Mouse (Mus musculus) midbrain, embryonic 16.5 days (tissue): ENCODE measurements at regions not wholly inside any gene's neighbourhood (a gene's known extent, or its start where the extent isn't known, plus 50 kb on each side); places are given as distances from the start of the nearest gene placed in this dataset.

Experiments
- ATAC-seq: fragments of 200-750 bp; cut with Nextera tagmentation; 2 replicates; pipeline ENCODE4 v1.8.0; 2017; ENCODE audit warnings: moderate TSS enrichment
- H3K27ac ChIP-seq: fragments of 300-500 bp; sonication (generic); 2 replicates; pipeline ENCODE4 v1.5.1; 2014; ENCODE audit warnings: mild to moderate bottlenecking, low read length, mixed read lengths
- H3K27me3 ChIP-seq: fragments of 300-500 bp; sonication (generic); 2 replicates; pipeline ENCODE4 v1.6.1; 2014; ENCODE audit warnings: low read depth, low read length, mixed read lengths; ENCODE audit not compliant: control insufficient read depth, insufficient read depth
- H3K36me3 ChIP-seq: fragments of 300-500 bp; sonication (generic); 2 replicates; pipeline ENCODE4 v1.6.1; 2014; ENCODE audit warnings: mild to moderate bottlenecking, low read length, moderate library complexity, mixed read lengths; ENCODE audit not compliant: control insufficient read depth, insufficient read depth
- H3K4me1 ChIP-seq: fragments of 300-500 bp; sonication (generic); 2 replicates; pipeline ENCODE4 v1.6.1; 2014; ENCODE audit warnings: mild to moderate bottlenecking, low read length, mixed read lengths; ENCODE audit not compliant: control insufficient read depth, insufficient read depth
- H3K4me2 ChIP-seq: fragments of 300-500 bp; sonication (generic); 2 replicates; pipeline ENCODE4 v1.6.1; 2014; ENCODE audit warnings: mild to moderate bottlenecking, low read length, mixed read lengths
- H3K4me3 ChIP-seq: fragments of 300-500 bp; sonication (generic); 2 replicates; pipeline ENCODE4 v1.5.1; 2014; ENCODE audit warnings: low read depth, mild to moderate bottlenecking, low read length, moderate library complexity, mixed read lengths
- H3K9ac ChIP-seq: fragments of 300-500 bp; sonication (generic); 2 replicates; pipeline ENCODE4 v1.6.1; 2014; ENCODE audit warnings: low read depth, low read length, mixed read lengths
- H3K9me3 ChIP-seq: fragments of 300-500 bp; sonication (generic); replicated peaks from 2 replicates; pipeline ENCODE4 v1.6.1; 2014; ENCODE audit warnings: mild to moderate bottlenecking, low read length, mixed read lengths; ENCODE audit not compliant: control insufficient read depth, poor library complexity, severe bottlenecking
- WGBS: fragments of 180-500 bp; shearing (Covaris S2); extraction: QIAGEN DNeasy Blood & Tissue Kit; methylation state at CpG from one replicate; pipeline ENCODE4 v1.1.7; 2014; 5-methylcytosine and 5-hydroxymethylcytosine counted together

DNA sequence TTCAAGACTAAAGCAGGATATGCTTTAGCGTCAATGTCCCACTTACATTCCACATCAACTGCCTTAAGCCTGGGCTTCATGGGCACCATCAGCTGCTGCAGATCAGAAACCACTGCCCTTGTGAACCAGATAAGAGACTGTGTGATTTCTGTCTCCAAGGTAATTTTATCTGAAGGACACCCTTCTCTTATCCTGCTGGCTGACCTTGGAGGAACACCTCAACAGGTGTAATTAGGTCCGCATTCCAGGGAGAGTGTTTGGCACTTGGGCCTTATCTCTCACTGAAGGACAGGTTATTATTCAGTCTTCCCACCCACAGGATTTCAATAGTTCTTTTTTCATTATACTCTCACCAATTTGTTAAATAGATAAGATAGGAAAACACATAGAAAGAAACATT lies 583.1 kb upstream of the Kdm8 start:
- WGBS = 97% methylated on average over 2 of the region's 2 CpGs
- no peak overlapping the region for H3K4me2 ChIP-seq
- ATAC-seq = no peak
- no peaks in the 10 kb centered on the region for H3K4me1 ChIP-seq
- H3K9ac ChIP-seq = no peak overlapping the region
- no peaks in the 10 kb centered on the region for H3K27me3 ChIP-seq
- H3K27ac ChIP-seq = no peak overlapping the region
- no peaks in the 10 kb centered on the region; the same call in 1 of the 2 replicates for H3K36me3 ChIP-seq
- 0 out of 2 replicates have a peak, but pooled peaks cover 6% of the 10 kb centered on the region for H3K9me3 ChIP-seq
- no peak overlapping the region for H3K4me3 ChIP-seq

DNA sequence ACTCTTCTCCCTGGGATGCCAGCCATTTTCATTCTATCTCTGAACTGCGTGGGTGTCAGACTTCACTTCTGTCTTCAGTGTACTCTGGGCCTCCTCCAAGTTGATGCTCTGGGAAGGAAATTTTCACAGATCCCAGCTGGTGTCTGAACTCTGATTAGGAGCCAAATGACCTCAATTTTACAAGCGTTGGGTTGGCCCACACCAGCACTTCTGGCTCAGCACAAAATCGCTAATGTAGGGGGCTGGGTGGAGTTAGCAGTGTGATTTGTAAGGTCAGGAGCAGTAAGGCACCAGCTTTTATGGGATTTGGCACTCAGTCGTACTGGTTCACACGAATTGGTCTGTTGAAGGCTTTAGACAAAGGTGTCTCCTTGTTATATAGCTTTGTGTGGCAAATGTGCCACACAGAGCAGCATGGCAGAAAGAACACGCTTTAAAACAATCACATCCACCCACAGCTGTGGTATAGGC lies 576.3 kb upstream of the Kdm8 start:
- Histone ChIP-seq H3K4me1 (no peaks in the 10 kb centered on the region), H3K27ac (no peak overlapping the region), H3K36me3 (no peaks in the 10 kb centered on the region), H3K27me3 (no peaks in the 10 kb centered on the region), H3K4me2 (no peak overlapping the region), H3K4me3 (no peak overlapping the region), H3K9me3 (no peaks in the 10 kb centered on the region), H3K9ac (no peak overlapping the region)
- WGBS = 57% methylated on average over 6 of the region's 6 CpGs
- no peak for ATAC-seq

DNA sequence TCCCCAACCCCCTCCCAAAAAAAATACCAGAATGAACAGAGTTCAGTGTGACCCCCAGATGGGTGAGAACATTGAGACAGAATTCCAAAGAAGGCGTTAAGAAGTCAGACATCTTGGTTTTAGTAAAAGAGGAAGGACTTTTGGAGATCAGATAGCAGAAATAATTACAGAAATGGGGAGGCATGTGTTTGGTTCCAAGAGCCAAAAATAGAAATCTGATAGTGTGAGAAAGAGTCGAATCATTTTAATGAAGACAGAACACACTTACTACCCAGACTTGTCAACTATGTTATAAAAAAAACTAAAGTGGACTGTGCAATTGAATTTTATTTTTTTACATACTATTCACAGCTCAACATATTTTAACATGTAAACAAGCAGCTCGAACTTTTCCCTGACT lies 575.9 kb upstream of the Kdm8 start:
- H3K27ac ChIP-seq = no peak overlapping the region
- H3K4me1 ChIP-seq = no peaks in the 10 kb centered on the region
- H3K4me2 ChIP-seq = no peak overlapping the region
- ATAC-seq = no peak
- no peaks in the 10 kb centered on the region for H3K9me3 ChIP-seq
- H3K36me3 ChIP-seq = no peaks in the 10 kb centered on the region
- no peaks in the 10 kb centered on the region for H3K27me3 ChIP-seq
- WGBS = 80% methylated on average over 3 of the region's 3 CpGs
- H3K4me3 ChIP-seq = no peak overlapping the region
- H3K9ac ChIP-seq = no peak overlapping the region

DNA sequence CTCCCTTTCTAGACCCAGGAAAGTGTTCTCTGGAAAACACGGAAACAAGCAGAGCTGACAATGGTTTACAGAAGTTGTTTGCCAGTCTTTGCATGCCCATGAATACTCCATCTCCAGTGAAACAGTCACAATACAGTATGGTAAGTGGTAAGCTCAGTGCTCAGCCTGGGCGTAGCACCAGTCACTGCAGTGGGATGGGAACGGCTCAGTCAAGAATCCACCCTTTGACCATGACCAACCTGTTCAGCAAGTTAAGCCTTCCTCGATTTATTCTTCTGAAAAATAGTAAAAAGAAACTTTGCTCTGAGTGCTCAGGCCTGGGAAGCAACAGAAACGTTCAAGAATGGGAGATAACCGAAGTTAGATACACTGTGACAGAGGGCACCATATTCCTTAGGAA lies 563.7 kb upstream of the Kdm8 start:
- 89% methylated on average over 6 of the region's 6 CpGs for WGBS
- ATAC-seq = no peak
- Histone ChIP-seq H3K9ac (no peak overlapping the region), H3K4me3 (no peak overlapping the region), H3K9me3 (no peaks in the 10 kb centered on the region), H3K4me1 (no peaks in the 10 kb centered on the region), H3K27ac (no peak overlapping the region), H3K4me2 (no peak overlapping the region), H3K36me3 (no peaks in the 10 kb centered on the region), H3K27me3 (no peaks in the 10 kb centered on the region)

DNA sequence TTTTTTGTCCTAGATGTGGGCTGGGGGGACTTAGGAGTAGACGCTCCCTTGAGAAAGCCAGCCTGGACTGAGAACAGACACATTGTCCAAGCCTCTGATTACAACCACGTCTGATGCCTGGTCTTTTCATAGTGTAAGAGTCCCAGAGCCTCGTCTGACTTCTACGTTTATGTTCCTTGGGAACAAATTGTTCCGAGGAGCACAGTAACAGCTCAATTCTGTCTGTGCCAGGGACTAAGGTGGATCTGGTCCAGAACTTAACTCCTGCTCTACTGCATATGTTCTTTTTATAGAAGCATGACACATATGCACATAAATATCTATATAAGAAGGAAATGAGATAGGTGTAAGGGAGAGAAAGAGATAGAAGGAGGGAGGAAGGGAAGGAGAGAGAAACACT lies 537.2 kb upstream of the Kdm8 start:
- no peaks in the 10 kb centered on the region for H3K36me3 ChIP-seq
- H3K27ac ChIP-seq = no peak overlapping the region
- 44% methylated on average over 5 of the region's 5 CpGs for WGBS
- no peak for ATAC-seq
- no peak overlapping the region for H3K4me2 ChIP-seq
- no peaks in the 10 kb centered on the region; the same call in 1 of the 2 replicates for H3K9me3 ChIP-seq
- no peak overlapping the region for H3K4me3 ChIP-seq
- H3K9ac ChIP-seq = no peak overlapping the region
- H3K4me1 ChIP-seq = 0 out of 2 replicates have a peak, but pooled peaks cover 2% of the 10 kb centered on the region
- H3K27me3 ChIP-seq = no peaks in the 10 kb centered on the region

DNA sequence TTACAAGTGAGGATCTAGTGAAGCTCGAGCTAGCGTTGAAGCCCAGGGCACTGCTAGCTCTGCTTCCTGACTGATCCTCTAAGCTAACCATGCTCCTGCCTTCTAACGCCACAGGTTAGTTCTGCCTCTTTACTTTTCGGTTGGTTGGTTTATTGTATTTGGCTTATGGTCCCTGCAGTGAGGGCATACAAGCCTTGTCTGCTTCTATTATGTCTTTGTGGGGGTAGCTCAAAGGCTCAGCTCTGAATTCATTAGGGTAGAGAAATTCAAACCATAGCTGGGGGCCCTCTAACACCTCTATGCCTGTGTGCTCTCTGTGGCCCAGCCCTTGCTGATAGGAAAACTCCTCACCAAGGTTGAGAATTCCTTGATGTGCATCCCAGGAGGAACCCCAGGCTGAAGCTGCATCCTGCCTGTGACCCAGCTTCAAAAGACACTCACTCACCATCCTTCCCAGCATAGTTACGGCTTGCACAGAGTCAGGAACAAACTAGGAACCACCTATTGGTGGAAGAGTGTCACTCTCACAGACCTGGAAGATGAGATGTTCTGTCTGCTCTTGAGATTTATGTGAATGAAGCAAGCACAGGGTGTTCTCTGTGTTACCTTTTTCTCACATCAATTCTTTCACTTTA lies 536.7 kb upstream of the Kdm8 start:
- no peak for ATAC-seq

DNA sequence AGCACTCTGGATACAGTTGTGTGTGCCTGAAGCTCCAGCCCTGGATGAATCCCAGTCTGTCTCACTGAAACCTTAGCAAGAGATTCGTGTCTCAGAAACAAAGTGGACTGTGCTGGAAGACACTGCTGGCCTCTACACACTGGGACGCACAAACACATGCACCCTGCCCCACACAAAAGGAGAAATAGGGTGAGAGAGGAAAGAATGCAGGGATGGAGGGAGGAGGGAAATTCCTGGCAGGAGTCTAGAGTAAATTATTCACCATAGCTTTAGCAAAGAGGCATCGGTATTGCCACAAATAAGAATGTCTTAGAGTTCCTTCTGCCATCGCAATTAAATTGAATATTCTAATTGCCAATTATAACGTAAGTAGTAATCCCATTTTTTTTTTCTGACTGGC lies 530.4 kb upstream of the Kdm8 start:
- WGBS = 68% methylated on average over 5 of the region's 5 CpGs
- Histone ChIP-seq H3K9ac (no peak overlapping the region), H3K27ac (no peak overlapping the region), H3K27me3 (no peaks in the 10 kb centered on the region), H3K4me3 (no peak overlapping the region), H3K9me3 (no peaks in the 10 kb centered on the region; the same call in 1 of the 2 replicates), H3K4me1 (no peaks in the 10 kb centered on the region), H3K4me2 (no peak overlapping the region), H3K36me3 (no peaks in the 10 kb centered on the region)
- ATAC-seq = no peak

More for the DNA sequence above, 536.7 kb upstream of the Kdm8 start:
- Histone ChIP-seq H3K27me3 (no peaks in the 10 kb centered on the region), H3K4me1 (0 out of 2 replicates have a peak, but pooled peaks cover 2% of the 10 kb centered on the region), H3K9ac (no peak overlapping the region), H3K4me2 (no peak overlapping the region), H3K9me3 (no peaks in the 10 kb centered on the region; the same call in 1 of the 2 replicates), H3K36me3 (no peaks in the 10 kb centered on the region), H3K4me3 (no peak overlapping the region), H3K27ac (no peak overlapping the region)
- 29% methylated on average over 5 of the region's 5 CpGs for WGBS

DNA sequence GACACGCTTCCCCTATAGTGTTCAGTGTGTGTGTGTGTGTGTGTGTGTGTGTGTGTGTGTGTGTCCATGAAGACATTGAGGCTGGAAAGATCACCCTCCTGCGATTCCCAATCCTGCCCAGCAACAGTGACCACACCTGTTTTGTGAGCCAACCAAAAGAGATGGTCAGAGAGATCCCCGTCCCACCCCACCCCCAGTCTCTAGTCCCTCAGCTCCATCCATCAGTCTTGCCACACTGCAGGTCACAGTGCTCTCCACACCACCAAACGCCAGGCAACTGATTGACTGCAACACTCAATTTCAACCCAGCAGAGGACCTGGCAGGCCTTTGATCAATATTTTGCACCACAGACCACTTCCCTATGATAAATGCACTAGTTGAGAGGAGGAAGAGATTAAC lies 530.0 kb upstream of the Kdm8 start:
- Histone ChIP-seq H3K9ac (no peak overlapping the region), H3K4me2 (no peak overlapping the region), H3K36me3 (no peaks in the 10 kb centered on the region), H3K27me3 (no peaks in the 10 kb centered on the region), H3K27ac (no peak overlapping the region), H3K4me3 (no peak overlapping the region), H3K9me3 (no peaks in the 10 kb centered on the region), H3K4me1 (no peaks in the 10 kb centered on the region)
- WGBS = 80% methylated on average over 4 of the region's 4 CpGs
- no peak for ATAC-seq

DNA sequence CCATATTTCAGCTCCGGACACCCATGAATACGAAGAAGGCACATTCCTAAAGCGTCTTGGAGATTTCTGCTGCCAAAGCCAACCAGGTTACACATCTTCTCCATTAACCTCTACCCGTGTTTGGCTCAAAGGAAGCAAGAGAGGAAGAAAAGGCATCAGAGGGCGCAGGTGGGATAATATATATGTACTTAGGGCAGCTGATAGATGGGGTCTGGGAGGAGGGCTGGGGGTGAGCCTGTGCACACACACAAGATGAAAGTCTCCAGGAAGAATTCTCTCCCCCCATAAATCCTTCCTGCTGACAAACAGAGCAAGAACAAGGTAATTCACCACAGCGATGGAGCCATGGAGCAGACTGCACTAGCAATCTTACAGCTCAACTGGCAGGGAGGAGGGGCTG lies 529.5 kb upstream of the Kdm8 start:
- H3K4me2 ChIP-seq = no peak overlapping the region
- no peaks in the 10 kb centered on the region for H3K27me3 ChIP-seq
- no peak overlapping the region for H3K9ac ChIP-seq
- H3K4me1 ChIP-seq = no peaks in the 10 kb centered on the region
- WGBS = 66% methylated on average over 6 of the region's 6 CpGs
- no peak overlapping the region for H3K4me3 ChIP-seq
- H3K27ac ChIP-seq = no peak overlapping the region
- ATAC-seq = no peak
- H3K36me3 ChIP-seq = no peaks in the 10 kb centered on the region
- no peaks in the 10 kb centered on the region for H3K9me3 ChIP-seq
